Mouse (Mus musculus) limb, embryonic 14.5 days (tissue): ENCODE data around the gene C77080. TPM values are rescaled to one million over a fixed set of nuclear protein-coding genes. Genes with fewer than 3 reads are reported as not detected.

ENCODE experiments used
- ATAC-seq: fragments of 200-750 bp; cut with Nextera tagmentation; 2 replicates; pipeline ENCODE4 v1.8.0; 2017; ENCODE audit warnings: low read depth, moderate number of reproducible peaks, moderate TSS enrichment; ENCODE audit not compliant: low FRiP score
- DNase-seq: peaks from one replicate; pipeline ENCODE4 v3.0.0-alpha.2; 2015; ENCODE audit warnings: low spot score
- H3K27ac ChIP-seq: fragments of 300-500 bp; sonication (generic); replicated peaks from 2 replicates; pipeline ENCODE4 v1.5.1; 2014; ENCODE audit warnings: low read depth, mild to moderate bottlenecking, low read length, moderate library complexity, mixed read lengths
- H3K27me3 ChIP-seq: fragments of 300-500 bp; sonication (generic); 2 replicates; pipeline ENCODE4 v1.6.1; 2014; ENCODE audit warnings: low read length, mixed read lengths; ENCODE audit not compliant: control insufficient read depth, insufficient read depth
- H3K36me3 ChIP-seq: fragments of 300-500 bp; sonication (generic); 2 replicates; pipeline ENCODE4 v1.6.1; 2014; ENCODE audit warnings: mild to moderate bottlenecking, low read length, moderate library complexity, mixed read lengths; ENCODE audit not compliant: control insufficient read depth, insufficient read depth
- H3K4me1 ChIP-seq: fragments of 300-500 bp; sonication (generic); 2 replicates; pipeline ENCODE4 v1.6.1; 2014; ENCODE audit warnings: antibody characterized with exemption, low read length, mixed read lengths; ENCODE audit not compliant: control insufficient read depth, insufficient read depth
- H3K4me2 ChIP-seq: fragments of 300-500 bp; sonication (generic); replicated peaks from 2 replicates; pipeline ENCODE4 v1.6.1; 2014; ENCODE audit warnings: low read depth, mild to moderate bottlenecking, low read length, moderate library complexity; ENCODE audit not compliant: severe bottlenecking
- H3K4me3 ChIP-seq: fragments of 300-500 bp; sonication (generic); replicated peaks from 2 replicates; pipeline ENCODE4 v1.5.1; 2014; ENCODE audit warnings: low read length
- H3K9ac ChIP-seq: fragments of 300-500 bp; sonication (generic); 2 replicates; pipeline ENCODE4 v1.6.1; 2014; ENCODE audit warnings: mild to moderate bottlenecking, low read depth, low read length, moderate library complexity; ENCODE audit not compliant: severe bottlenecking
- H3K9me3 ChIP-seq: fragments of 300-500 bp; sonication (generic); 2 replicates; pipeline ENCODE4 v1.6.1; 2016; ENCODE audit warnings: low read length; ENCODE audit not compliant: control insufficient read depth
- POLR2A ChIP-seq: fragments of 200-500 bp; IDR thresholded peaks from 2 replicates; pipeline ENCODE4 v1.8.0; 2012; ENCODE audit warnings: inconsistent platforms, mild to moderate bottlenecking, moderate library complexity, borderline replicate concordance; ENCODE audit not compliant: insufficient read depth, insufficient read length; ENCODE audit errors: extremely low read depth
- WGBS: fragments of 180-500 bp; shearing (Covaris S2); extraction: QIAGEN DNeasy Blood & Tissue Kit; methylation state at CpG from one replicate; pipeline ENCODE4 v1.1.7; 2014; 5-methylcytosine and 5-hydroxymethylcytosine counted together
- polyA plus RNA-seq, 2 experiments: library from polyadenylated mRNA; depleted of rRNA in 1 of 2; stranded (reverse) in 1 of 2; unstranded in 1 of 2; fragments of >200 nt; fragmentation: Nextera tagmentation in 1 of 2; extraction: Ambion mirVana in 1 of 2; gene quantifications; 2 replicates each; pipeline versions ENCODE4 v1.2.1 to v1.2.3; 2012 to 2014

C77080 gene
- polyA plus RNA-seq, 2 experiments, result 7.6 to 17.1 TPM

DNA sequence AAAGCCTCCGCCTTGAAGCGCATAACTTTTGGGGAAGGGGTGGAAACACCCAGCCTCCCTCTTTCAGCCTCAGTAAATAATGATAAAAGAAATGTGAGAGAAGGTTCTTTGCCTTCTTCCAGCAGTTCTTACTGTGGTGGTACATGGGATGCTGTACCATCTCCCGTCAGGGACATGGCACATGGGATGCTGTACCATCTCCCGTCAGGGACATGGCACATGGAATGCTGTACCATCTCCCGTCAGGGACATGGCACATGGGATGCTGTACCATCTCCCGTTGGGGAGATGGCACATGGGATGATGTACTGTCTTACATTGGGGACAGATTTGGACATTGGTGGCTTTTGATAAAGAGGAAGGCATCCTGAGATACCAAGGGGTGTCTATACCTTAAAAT is 63.7 kb downstream of the C77080 start:
- H3K27ac ChIP-seq, result no peak overlapping the region
- 94% methylated on average over 6 of the region's 6 CpGs for WGBS
- no peak for DNase-seq

DNA sequence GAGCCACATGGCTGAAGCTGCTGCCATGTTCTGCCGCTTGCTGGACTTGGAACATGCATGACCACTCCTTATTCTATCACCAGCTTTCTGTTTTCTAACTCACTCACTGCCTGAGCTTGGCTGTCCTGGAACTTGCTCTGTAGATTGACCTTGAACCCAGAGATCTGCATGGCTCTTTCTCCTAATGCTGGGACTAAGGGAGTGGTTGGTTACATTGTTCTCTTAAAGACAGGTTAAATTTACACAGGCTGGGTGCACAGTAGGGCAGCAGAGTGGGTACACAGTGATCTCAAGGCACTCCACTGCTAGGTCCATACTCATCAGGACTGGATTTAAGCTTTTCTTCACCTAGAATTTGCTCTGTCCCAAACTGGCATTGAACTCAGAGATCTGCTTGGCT is 66.9 kb downstream of the C77080 start:
- 89% methylated on average over 1 of the region's 1 CpGs for WGBS
- Histone ChIP-seq H3K36me3 (peaks cover 36% of the 10 kb centered on the region), H3K4me2 (no peak overlapping the region), H3K9ac (no peak overlapping the region), H3K4me3 (no peak overlapping the region), H3K27me3 (no peaks in the 10 kb centered on the region), H3K4me1 (peaks cover 6% of the 10 kb centered on the region), H3K27ac (no peak overlapping the region), H3K9me3 (no peaks in the 10 kb centered on the region)
- no peak for TF ChIP-seq POLR2A
- DNase-seq (no peak), ATAC-seq (no peak)

More for the DNA sequence above, 63.7 kb downstream of the C77080 start:
- no peaks in the 10 kb centered on the region for H3K9me3 ChIP-seq
- no peak overlapping the region for H3K4me3 ChIP-seq
- H3K4me1 ChIP-seq, result no peaks in the 10 kb centered on the region
- H3K27me3 ChIP-seq, result no peaks in the 10 kb centered on the region
- ATAC-seq, result no peak
- no peak for TF ChIP-seq POLR2A
- no peak overlapping the region for H3K9ac ChIP-seq
- H3K36me3 ChIP-seq, result peaks cover 63% of the 10 kb centered on the region
- H3K4me2 ChIP-seq, result no peak overlapping the region

- no peaks in the 10 kb centered on the region for H3K27me3 ChIP-seq
- no peak for TF ChIP-seq POLR2A
- 80% methylated on average over 5 of the region's 5 CpGs for WGBS
- peaks cover 18% of the 10 kb centered on the region for H3K36me3 ChIP-seq
- DNase-seq, result no peak
- no peaks in the 10 kb centered on the region for H3K9me3 ChIP-seq
- H3K4me1 ChIP-seq, result peaks cover 19% of the 10 kb centered on the region
- H3K4me3 ChIP-seq, result no peak overlapping the region
- ATAC-seq, result no peak
- no peak overlapping the region for H3K9ac ChIP-seq
- no peak overlapping the region for H3K27ac ChIP-seq
- no peak overlapping the region for H3K4me2 ChIP-seq
These were observed 69.5 kb downstream of the C77080 start for GRCm38 (mm10) chr4:129191691-129192090.

DNA sequence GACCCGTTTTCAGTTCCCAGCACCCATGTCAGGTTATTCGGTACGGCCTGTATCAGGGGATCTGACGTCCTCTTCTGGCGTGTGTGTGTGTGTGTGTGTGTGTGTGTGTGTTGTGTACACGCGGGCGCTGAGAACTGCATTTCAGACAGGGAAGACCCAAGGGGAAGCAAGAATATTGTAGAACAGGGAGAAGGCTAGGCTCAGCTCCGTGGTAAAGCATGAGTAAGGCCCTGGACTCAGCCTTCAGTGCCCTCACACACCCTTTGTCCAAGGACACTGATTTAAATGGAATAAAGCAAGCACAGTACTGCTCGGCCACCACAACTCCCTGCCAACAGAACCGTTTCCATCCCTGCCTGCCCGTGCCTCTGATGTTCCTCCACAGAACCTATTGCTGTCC is 70.7 kb downstream of the C77080 start:
- Histone ChIP-seq H3K27me3 (no peaks in the 10 kb centered on the region), H3K4me3 (peak overlapping the region; percentile 85), H3K27ac (peak overlapping the region; percentile 61; the same call in 1 of the 2 replicates), H3K4me2 (peak overlapping the region; percentile 58), H3K9ac (peak overlapping the region; percentile 68), H3K9me3 (no peaks in the 10 kb centered on the region), H3K4me1 (peaks cover 19% of the 10 kb centered on the region), H3K36me3 (peaks cover 6% of the 10 kb centered on the region)
- DNase-seq (no peak), ATAC-seq (no peak)
- 4% methylated on average over 12 of the region's 12 CpGs for WGBS
- TF ChIP-seq POLR2A, result no peak

DNA sequence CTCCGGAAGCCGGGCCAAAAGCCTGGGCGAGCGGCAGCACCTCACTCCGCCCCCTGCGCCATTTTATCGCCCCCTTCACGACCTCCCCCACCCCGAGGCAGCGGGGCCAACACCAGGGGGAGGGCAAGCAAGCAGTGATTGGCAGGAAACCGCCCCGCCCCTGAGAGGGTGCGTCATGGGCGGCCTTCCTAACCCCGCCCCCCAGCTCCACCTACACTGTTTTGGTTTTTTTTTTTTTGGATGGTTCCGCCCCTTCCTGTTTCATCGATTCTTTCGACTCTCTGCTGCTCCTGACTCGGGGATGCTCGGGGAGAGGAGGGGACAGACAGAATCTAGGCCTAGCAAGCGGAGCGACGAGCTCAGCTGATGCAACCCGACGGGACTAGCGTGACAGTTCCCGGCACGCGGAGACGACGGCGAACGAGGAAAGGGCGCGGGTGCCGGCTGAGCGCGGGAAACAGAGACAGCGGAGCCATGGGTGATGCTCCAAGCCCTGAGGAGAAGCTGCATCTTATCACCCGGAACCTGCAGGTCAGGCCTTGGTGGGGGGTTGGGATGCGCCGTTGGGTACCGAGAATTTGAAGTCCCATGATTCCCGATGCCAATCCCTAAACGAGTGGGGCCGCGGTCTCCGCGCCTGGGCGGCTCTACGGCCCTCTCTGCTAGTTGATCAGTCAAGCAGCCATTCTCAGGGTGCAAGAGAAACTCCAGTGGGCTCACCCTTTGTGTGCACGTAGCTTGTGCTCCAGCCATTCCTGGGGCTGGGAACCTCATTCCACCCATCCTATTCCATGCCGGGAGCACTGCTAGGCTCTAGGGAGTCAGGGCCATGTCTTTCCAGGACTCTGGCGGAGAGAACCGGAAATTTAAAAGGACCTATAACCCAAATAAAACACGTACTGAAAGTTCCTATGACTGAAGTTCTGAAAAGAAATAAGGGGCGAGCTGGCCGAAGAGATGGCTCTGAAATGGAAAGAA is 71.4 kb downstream of the C77080 start, which contains the start of the genes S100pbp and Yars:
Gene S100pbp (minus strand): TSS at position 186 of the 978 bp plus-strand sequence.
Gene Yars (plus strand): TSS at position 219 of the 978 bp plus-strand sequence.
- peak; percentile 94 for ATAC-seq
- Histone ChIP-seq H3K4me3 (peak within 1 kb of the TSS; percentile 85), H3K9ac (peak within 1 kb of the TSS; percentile 88), H3K27me3 (no peaks in the 10 kb centered on the region), H3K4me2 (peak within 1 kb of the TSS; percentile 58), H3K27ac (peak within 1 kb of the TSS; percentile 91), H3K9me3 (no peaks in the 10 kb centered on the region), H3K4me1 (peaks cover 19% of the 10 kb centered on the region), H3K36me3 (peaks cover 6% of the 10 kb centered on the region; the same call in 1 of the 2 replicates)
- DNase-seq, result peak; percentile 99
- TF ChIP-seq POLR2A, result 0 out of 2 replicates have a peak, but pooled peaks have one; percentile 25
- under 1% methylated on average over 54 of the region's 58 CpGs for WGBS
